Mouse (Mus musculus): Measurements from ENCODE around the gene Rgma.
A peak's percentile ranks its signal among the peaks of the same experiment; 100 is the strongest.

Gene Rgma

GRCm38 (mm10) chr7:73375257-73376100 lies at the start of gene Rgma:
Gene Rgma (plus strand): TSS chr7:73375509.
- peak; percentile 29 for DNase-seq (ENCODE audit: low spot score)

GRCm38 (mm10) chr7:73326236-73326635 lies 49.1 kb upstream of the Rgma start:
- DNase-seq (ENCODE audit: low spot score), result no peak

DNA sequence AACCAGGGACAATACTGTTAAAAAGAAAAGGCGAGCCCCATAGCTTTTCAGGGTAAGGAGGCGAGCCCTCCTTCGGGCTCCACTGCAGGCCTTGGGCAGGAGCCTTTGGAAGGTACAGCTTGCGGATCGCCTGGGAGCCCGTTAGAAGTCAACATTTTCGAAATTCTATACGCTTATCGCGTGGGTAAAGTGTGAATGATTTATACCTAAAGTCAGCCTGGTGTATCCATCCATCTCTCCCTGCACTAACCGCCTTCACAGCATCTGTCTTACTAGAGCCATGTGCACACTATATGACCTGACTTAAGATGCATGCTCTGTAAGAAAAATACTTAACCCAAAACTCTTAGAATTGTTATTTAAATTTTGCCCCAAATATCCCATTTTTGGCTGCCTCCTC lies 48.6 kb upstream of the Rgma start:
- no peak for DNase-seq (ENCODE audit: low spot score)

GRCm38 (mm10) chr7:73327193-73327592 lies 48.1 kb upstream of the Rgma start:
- DNase-seq (ENCODE audit: low spot score), result peak; percentile 76

GRCm38 (mm10) chr7:73327652-73328051 lies 47.7 kb upstream of the Rgma start:
- DNase-seq (ENCODE audit: low spot score), result peak; percentile 29

GRCm38 (mm10) chr7:73328653-73329207 lies 46.6 kb upstream of the Rgma start:
- no peak for DNase-seq (ENCODE audit: low spot score)

DNA sequence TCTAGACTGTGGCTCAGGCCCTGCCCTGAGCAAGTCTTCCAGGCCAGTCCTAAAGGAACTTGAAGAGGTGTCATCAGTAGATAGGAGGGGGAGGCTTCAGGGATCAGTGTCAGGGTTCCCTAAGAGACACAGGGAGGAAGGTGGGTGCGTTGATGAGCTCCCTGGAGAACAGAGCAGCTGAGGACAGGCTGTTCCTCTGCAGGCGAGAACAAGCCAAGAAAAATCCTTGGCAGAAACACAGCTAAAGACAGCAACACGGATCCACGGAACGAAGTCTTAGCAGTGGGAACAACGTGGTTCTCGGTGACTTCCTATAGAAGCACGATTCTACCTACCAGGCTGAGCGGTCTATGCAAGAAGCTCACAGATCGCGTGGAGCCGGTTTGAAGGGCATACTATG lies 44.6 kb upstream of the Rgma start:
- DNase-seq (ENCODE audit: low spot score), result no peak

DNA sequence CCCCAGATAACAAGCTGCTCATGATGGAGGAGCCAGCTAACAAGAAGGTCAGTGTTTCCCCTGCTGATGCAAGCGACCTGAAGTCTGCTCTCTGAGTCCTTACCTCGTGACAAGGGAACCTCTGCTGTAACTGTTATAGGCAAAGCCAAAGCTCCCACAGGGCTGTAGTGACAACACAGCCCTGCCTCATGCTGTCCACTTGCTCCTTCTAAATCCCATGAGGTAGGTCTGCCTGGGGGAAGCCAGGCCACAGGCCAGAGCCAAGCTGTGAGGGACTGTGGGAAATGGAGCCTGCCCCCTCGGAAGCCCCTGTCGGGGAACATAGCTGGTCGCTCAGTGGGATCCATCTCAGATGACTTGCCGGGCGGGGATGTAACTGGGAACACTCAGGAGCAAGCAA lies 43.7 kb upstream of the Rgma start:
- DNase-seq (ENCODE audit: low spot score), result no peak

GRCm38 (mm10) chr7:73333398-73333988 lies 41.8 kb upstream of the Rgma start:
- DNase-seq (ENCODE audit: low spot score), result no peak

GRCm38 (mm10) chr7:73334883-73335282 lies 40.4 kb upstream of the Rgma start:
- no peak for DNase-seq (ENCODE audit: low spot score)

- no peak for DNase-seq (ENCODE audit: low spot score)
These were observed 38.9 kb upstream of the Rgma start for GRCm38 (mm10) chr7:73336380-73336779.

DNA sequence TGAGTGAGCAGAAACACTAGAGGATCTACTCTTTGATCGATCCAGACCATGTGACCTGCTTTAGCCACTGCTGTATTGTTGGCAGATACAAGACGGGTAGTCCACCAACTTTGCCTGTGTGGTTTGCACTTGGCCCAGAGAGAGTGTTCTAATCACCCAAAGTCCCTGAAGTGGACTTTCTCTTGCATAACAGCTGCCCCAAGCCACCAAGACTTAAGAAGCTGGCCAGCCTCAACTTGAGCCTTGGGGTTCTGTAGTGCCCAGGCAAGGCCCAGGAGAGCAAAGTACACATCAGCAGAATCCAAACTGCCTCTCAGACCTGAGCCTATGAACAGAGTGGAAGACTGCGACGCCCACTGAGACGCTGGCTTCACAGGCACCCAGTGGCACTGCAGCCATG lies 37.0 kb upstream of the Rgma start:
- DNase-seq (ENCODE audit: low spot score), result peak; percentile 46

GRCm38 (mm10) chr7:73343852-73344251 lies 31.5 kb upstream of the Rgma start:
- no peak for DNase-seq (ENCODE audit: low spot score)

- DNase-seq (ENCODE audit: low spot score), result no peak
These were observed 26.7 kb upstream of the Rgma start for GRCm38 (mm10) chr7:73348585-73349124.

DNA sequence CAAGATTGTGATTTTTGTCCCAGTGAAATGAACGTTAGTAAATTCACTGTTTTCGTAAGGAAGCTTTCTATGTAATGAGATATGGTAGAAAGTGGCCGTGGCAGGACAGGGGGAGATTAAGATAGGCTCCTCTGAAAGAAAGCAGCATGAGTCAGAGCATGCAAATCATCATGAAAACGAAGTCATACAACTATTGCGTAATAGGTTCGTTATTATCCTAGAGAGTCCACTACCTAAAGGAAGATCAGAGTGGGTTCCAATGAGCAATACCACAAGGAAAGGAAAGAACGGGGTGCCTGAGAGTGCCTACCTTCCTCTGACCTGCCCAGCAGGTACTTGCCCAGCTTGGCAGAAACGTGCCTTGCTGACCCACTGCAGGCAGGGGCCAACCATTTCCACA lies 26.2 kb upstream of the Rgma start:
- DNase-seq (ENCODE audit: low spot score), result no peak

DNA sequence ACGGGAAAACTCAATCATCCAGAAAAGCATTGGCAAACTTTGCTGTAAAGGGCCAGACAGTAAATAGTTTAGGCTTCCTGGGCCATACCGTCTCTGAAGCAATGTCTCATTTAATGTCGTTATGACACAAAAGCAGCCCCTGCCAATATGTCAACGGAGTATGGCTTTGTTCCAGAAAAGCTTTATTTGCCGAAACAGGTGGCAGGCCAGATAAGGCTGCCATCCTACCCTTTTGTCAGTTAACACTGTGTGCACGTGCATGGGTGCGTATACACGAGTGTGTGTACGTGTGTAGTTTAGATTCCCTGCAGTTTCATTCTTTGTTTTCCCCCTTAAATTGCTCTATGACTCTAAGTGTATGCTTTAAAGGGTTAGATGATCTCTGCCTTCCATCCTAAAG lies 20.1 kb upstream of the Rgma start:
- DNase-seq (ENCODE audit: low spot score), result no peak

GRCm38 (mm10) chr7:73356901-73357300 lies 18.4 kb upstream of the Rgma start:
- DNase-seq (ENCODE audit: low spot score), result peak; percentile 70

DNA sequence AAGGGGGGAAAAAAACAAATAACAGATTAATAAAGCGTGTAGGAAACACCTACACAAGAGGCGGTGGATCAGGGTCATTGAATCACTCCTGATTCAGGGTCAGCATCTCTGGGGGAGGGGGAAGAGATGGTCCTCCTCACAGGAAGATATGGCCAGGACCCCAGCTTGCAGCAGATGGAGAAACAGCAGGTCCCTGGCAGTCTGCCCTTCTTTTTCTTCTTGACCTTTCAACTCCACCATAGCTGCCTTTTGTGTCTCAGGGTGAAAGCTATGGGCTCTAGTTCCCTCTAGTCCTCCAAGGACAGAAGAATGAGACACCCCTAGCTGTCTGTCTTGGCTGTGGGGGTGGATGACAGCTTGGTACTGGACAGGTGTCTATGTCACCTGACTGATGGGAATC lies 17.7 kb upstream of the Rgma start:
- no peak for DNase-seq (ENCODE audit: low spot score)

GRCm38 (mm10) chr7:73365511-73365910 lies 9.8 kb upstream of the Rgma start:
- DNase-seq (ENCODE audit: low spot score), result peak; percentile 22

- DNase-seq (ENCODE audit: low spot score), result no peak
These were observed 9.3 kb upstream of the Rgma start for GRCm38 (mm10) chr7:73365965-73366364.

- no peak for DNase-seq (ENCODE audit: low spot score)
These were observed 7.4 kb upstream of the Rgma start for GRCm38 (mm10) chr7:73367681-73368464.

DNA sequence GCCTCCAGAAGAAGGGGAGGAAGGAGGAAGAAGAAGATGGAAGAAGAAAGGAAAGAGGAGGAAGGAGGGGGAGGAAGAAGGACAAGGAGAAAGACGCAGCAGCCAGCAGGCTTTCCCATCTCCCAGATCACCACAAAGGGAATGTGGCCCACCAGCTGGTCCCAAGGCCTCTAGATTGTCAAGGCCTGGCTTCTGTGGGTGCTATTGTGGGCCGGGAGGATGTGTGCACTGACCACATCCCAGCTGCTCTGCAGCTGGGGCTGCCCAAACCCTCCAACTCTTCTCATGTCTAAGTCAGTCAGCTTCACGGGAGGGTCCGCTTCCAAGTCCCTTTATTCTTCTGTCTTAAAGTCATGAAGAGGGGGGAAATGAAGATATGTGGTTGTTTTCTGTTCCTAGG lies 5.3 kb upstream of the Rgma start:
- DNase-seq (ENCODE audit: low spot score), result no peak
